Mouse (Mus musculus) kidney, adult 9 months (tissue): ENCODE measurements around the gene Kctd21.
A peak's percentile ranks its signal among the peaks of the same experiment; 100 is the strongest.

Experiments
- DNase-seq: peaks from one replicate; pipeline ENCODE4 v3.0.0; 2022

Gene Kctd21

GRCm38 (mm10) chr7:97331726-97332666 lies at the start of gene Kctd21, which contains the start of gene Usp35:
Gene Kctd21, plus strand, starts transcription at chr7:97332327.
Gene Usp35, minus strand, starts transcription at chr7:97332020.
- DNase-seq, result peak; percentile 94

GRCm38 (mm10) chr7:97296986-97297385 lies 35.1 kb upstream of the Kctd21 start:
- no peak for DNase-seq

- DNase-seq, result peak; percentile 73
Observed at GRCm38 (mm10) chr7:97297466-97297865, 34.7 kb upstream of the Kctd21 start.

GRCm38 (mm10) chr7:97298279-97298678 lies 33.8 kb upstream of the Kctd21 start:
- no peak for DNase-seq

- DNase-seq, result no peak
Observed at GRCm38 (mm10) chr7:97298943-97299342, 33.2 kb upstream of the Kctd21 start.

GRCm38 (mm10) chr7:97300914-97301313 lies 31.2 kb upstream of the Kctd21 start:
- DNase-seq, result no peak

GRCm38 (mm10) chr7:97301321-97301720 lies 30.8 kb upstream of the Kctd21 start:
- DNase-seq, result no peak

- no peak for DNase-seq
Observed at GRCm38 (mm10) chr7:97302261-97302660, 29.9 kb upstream of the Kctd21 start.

- DNase-seq, result no peak
Observed at GRCm38 (mm10) chr7:97302876-97303275, 29.3 kb upstream of the Kctd21 start.

GRCm38 (mm10) chr7:97303614-97304013 lies 28.5 kb upstream of the Kctd21 start:
- no peak for DNase-seq

- DNase-seq, result no peak
Observed at GRCm38 (mm10) chr7:97304471-97304870, 27.7 kb upstream of the Kctd21 start.

GRCm38 (mm10) chr7:97305206-97305605 lies 26.9 kb upstream of the Kctd21 start:
- no peak for DNase-seq

GRCm38 (mm10) chr7:97306813-97307212 lies 25.3 kb upstream of the Kctd21 start:
- DNase-seq, result no peak

- DNase-seq, result no peak
Observed at GRCm38 (mm10) chr7:97307546-97307945, 24.6 kb upstream of the Kctd21 start.

GRCm38 (mm10) chr7:97309461-97310340 lies 22.4 kb upstream of the Kctd21 start:
- no peak for DNase-seq

- DNase-seq, result no peak
Observed at GRCm38 (mm10) chr7:97310341-97310635, 21.8 kb upstream of the Kctd21 start.

- no peak for DNase-seq
Observed at GRCm38 (mm10) chr7:97311620-97312019, 20.5 kb upstream of the Kctd21 start.

GRCm38 (mm10) chr7:97312196-97312595 lies 19.9 kb upstream of the Kctd21 start:
- no peak for DNase-seq

- DNase-seq, result no peak
Observed at GRCm38 (mm10) chr7:97312856-97313255, 19.3 kb upstream of the Kctd21 start.

GRCm38 (mm10) chr7:97313364-97313995 lies 18.6 kb upstream of the Kctd21 start:
- DNase-seq, result no peak

- no peak for DNase-seq
Observed at GRCm38 (mm10) chr7:97314646-97315045, 17.5 kb upstream of the Kctd21 start.

- no peak for DNase-seq
Observed at GRCm38 (mm10) chr7:97315656-97316055, 16.5 kb upstream of the Kctd21 start.

GRCm38 (mm10) chr7:97317706-97318105 lies 14.4 kb upstream of the Kctd21 start:
- no peak for DNase-seq
